Mouse (Mus musculus): ENCODE measurements at regions not wholly inside any gene's neighbourhood (a gene's known extent, or its start where the extent isn't known, plus 50 kb on each side); places are given as distances from the start of the nearest gene placed in this dataset.

DNA sequence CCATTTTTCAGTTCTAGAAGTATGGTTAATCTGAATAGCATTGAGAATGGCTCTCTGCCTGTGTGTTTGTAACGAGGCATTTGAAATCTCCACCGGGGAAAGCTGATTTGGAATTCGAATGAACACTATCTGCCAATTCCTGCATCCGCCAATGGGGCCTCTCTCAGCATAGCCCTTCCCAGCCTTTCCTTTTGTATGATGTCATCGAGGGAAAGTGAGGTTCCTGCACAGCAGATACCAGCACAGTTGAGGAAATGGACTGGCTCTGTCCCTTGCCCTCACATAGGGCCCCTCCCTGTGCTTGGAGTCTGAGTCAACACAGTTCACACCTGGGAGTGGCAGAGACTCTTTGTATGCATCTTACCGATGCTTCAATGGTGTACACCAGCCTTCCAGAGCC lies 253.0 kb downstream of the Bcor start:
- no peak for DNase-seq (ENCODE audit: low spot score in 2 of 2)

DNA sequence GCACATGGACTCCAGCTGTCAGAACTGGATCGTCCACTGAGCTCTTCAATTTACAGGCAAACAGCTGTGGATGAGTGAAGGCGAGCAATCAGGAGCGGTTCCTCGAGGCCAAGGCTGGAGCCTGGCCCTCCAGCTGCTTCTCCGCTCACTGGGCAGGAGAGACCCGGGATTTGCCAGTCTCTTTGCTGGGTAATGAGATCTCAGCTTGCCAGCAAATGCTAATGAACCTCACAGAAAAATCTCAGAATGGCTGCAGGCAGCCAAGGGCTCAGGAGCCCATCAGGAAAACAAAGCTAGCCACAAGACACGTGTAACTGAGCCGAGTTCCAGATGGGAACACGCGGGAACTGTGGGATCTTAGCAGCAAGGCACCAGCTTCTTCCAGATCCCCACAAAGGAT lies 244.2 kb downstream of the Bcor start:
- no peak for DNase-seq (ENCODE audit: low spot score in 2 of 2)

GRCm38 (mm10) chrX:11920231-11920630 lies 239.9 kb downstream of the Bcor start:
- no peak for DNase-seq (ENCODE audit: low spot score in 2 of 2)

DNA sequence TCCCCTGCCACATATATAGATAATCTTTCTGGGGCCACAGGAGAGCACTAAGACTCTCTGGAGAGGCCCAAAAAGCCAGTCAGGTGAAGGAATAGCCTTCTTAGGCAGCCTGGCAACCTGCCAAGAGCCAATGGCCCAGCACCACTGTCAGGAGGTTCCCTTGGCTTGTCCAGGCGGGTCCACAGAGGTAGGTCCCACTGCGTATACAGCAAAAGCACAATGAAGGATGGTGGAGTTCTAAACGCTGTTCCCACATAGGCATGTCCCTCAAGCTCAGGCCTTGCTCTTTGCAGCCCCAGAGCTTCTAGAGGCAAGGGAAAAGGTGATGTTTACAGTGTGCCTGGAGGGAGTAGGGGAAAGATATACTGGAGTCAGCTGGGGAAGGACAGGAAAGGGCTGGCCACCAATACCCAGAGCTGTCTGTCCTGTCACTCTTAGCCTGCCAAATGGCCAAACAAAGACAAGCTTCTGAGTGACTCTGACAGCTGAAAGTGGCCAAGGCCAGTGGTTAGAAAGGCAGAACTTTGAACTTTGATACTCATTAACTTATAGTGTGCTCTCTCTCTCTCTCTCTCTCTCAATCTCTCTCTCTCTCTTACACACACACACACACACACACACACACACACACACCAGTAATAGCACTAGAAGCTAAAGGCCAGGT lies 235.4 kb downstream of the Bcor start:
- DNase-seq (ENCODE audit: low spot score in 2 of 2): no peak

- DNase-seq (ENCODE audit: low spot score in 2 of 2): no peak
These were observed 233.2 kb downstream of the Bcor start for GRCm38 (mm10) chrX:11926868-11927535.

DNA sequence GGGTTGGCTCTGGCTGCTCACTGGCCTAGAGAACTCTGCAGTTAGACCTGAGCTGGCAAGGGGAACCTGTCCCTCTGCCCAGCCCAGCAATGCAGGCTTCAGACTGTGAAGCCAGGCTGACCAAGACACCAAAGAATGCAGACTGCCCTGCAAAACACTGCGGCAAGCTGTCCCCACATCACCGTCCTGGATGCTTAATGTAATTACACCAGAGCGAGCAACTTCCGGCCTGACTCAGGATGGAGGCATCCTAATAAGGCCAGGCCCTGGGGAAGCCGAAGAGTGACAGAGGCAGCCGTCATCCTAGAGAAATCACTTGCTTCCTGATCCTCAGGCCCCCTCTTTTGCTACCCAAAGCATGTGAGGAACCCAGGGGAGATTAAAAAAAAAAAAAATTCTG lies 230.7 kb downstream of the Bcor start:
- no peak for DNase-seq (ENCODE audit: low spot score in 2 of 2)

- no peak for DNase-seq (ENCODE audit: low spot score in 2 of 2)
These were observed 228.7 kb downstream of the Bcor start for GRCm38 (mm10) chrX:11931432-11931831.

DNA sequence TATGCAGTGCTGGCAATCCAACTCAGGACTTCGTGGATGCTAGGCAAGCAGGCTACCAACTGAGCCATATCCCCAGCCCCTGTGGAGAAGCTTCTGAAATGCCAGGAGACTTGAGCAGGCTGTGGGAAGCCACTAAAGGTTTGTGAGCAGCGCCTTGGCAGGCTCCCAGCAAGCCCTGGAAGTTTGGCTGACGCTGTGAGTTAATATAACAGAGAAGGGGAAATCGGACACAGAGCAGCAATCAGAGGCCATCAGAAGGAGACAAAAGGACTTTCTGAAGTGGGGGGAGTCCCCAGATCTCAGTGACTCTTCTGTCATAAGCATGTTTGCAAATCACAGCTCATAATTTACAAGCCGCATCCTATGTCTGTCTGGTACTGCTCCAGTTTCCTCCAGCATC lies 224.8 kb downstream of the Bcor start:
- no peak for DNase-seq (ENCODE audit: low spot score in 2 of 2)

GRCm38 (mm10) chrX:11940246-11940645 lies 219.9 kb downstream of the Bcor start:
- DNase-seq (ENCODE audit: low spot score in 2 of 2): no peak

- peak in 1 of 2 experiments; percentile 19 for DNase-seq (ENCODE audit: low spot score in 2 of 2)
These were observed 216.8 kb downstream of the Bcor start for GRCm38 (mm10) chrX:11943367-11943766.

DNA sequence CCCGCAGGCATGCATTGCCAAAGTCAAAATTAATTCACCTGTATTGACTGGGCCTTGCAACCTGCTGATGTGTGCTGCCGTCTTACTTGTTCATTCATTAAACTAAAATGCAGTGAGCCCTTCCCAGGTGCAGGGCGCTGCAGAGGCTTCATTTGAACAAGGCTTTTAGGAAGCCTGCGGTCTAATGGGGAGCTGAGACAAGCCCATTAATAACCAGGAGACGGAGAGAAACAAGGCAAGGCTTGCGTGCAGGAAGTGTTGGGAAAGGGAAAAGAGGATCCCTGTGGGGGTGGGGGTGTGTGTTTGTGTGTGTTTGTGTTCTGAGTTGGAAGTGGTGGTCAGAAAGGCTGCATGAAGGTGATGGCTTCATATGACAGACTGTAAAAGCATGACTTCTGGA lies 215.6 kb downstream of the Bcor start:
- DNase-seq (ENCODE audit: low spot score in 2 of 2): no peak

DNA sequence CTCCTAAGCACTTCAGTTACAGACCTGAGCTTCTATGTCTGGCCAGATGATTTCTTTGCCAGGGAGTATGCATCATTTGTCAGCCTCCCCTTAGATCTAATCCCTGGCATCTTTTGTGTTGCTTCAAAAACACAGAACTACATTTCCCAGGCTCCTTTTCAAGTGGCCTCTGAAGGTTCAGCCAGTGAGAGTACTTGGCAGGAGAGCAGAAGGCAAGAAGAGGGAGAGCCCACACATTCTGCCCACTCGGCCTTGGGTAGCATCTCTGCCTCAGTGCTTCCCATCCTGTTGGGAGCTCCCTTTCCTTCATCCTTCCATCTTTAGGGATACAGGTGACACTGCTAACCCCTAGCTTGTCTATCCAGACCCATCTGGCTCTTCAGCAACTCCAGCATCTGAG lies 214.9 kb downstream of the Bcor start:
- no peak for DNase-seq (ENCODE audit: low spot score in 2 of 2)

DNA sequence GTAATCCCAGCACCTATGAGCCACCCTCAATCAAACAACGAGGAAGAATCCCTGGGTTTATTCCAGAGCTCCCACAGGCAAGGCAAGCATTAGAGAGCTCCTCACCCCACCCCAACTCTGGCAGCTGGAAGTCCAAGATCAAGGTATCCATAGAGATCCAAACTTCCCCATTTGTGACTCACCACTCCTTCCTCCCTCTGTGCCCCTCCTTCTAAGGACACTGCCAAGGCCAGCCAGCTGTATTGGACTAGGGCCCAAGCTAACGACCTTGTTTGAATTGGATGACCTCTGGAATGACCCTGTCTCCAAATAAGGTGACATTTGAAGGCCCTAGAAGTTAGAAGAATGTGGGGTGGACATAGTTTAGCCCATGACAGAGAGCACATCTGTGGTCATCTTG lies 208.0 kb downstream of the Bcor start:
- DNase-seq (ENCODE audit: low spot score in 2 of 2): no peak

DNA sequence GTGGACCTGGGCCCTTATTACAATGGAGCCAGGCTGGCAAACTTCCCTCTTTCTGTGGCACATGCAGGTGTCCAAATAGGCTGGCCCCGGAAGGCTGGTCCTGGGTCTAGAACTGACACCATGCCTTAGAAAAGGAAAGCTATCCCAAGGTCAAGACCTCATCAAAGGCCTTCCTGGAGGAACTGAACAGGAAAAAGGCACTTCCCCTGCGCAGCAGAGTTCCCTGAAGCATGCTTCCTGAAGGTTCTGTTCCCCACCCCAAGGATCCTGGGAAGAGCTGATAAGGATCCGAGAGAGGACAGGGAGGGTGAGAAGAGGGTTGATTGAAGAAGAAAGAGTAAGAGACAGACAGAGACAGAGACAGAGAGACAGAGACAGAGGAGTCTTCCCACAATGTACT lies 204.0 kb downstream of the Bcor start:
- no peak for DNase-seq (ENCODE audit: low spot score in 2 of 2)

DNA sequence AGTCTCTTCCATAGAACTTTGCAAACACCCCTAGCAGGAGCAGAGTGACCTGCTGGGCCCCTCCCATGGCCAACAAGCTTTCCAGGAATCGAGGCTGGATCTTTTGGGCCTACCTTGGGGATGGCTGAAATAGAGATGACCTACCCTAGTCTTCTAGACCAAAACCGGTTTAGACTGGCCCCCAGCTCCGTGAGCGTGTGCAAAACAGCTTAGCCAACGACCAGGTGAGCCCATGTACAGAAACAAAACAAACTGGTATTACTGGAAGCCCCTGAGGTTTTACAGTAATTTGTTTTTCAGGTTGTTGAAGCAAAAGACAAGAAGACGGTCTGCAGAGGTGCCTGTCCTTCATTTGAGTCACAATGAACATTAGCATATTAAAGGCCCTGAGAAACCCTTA lies 203.1 kb downstream of the Bcor start:
- DNase-seq (ENCODE audit: low spot score in 2 of 2): no peak

DNA sequence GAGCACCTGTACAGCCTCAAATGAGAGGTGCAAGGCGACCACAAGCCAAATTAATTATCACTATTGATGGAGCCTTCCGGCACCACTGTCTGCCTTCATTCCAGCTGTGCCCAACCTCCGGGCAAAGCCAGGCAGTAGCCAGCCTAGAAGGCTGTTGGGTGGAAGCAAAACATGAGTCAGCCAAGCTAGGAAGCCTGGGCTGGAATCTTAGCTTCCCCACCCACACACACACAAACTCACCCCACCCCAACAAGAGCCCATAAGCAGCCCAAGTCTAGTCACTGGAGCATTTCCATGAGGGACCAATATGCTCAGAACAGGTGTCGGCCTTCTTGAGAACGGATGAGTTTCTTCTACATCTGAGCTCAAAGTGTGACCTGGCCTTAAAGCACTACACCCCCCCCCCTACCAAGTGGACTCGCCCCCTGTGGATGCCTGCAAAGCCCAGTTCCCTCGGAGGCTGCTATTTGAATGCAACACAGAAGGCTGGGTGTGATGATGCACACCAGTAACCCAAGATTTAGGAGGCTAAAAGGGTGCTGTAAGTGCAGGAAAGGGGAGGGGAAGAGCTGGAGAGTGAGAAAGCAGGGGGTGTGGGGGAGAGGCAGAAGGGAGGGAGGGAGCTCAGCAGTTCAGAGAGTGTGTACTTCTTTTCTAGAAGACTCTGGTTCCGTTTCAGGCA lies 200.1 kb downstream of the Bcor start:
- no peak for DNase-seq (ENCODE audit: low spot score in 2 of 2)

DNA sequence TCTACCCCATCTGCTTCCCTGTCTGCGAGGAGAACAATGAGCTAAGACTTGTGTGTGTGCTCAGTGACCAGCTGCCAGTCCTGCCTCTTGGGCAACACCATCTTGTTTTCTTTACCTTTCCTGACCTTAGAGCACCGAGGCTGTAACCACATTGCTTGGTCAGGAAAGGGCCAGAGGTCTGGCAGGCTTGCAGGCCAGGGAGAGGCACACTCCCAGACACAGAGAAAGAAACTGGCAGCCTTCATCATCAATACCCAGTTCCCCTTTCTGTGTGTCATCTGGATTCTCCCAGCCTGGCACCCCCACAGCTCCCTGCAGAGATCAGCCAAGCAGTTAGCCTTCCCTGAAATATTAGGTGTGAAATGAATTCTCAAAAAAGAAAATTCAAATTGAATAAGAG lies 198.8 kb downstream of the Bcor start:
- DNase-seq (ENCODE audit: low spot score in 2 of 2): no peak

DNA sequence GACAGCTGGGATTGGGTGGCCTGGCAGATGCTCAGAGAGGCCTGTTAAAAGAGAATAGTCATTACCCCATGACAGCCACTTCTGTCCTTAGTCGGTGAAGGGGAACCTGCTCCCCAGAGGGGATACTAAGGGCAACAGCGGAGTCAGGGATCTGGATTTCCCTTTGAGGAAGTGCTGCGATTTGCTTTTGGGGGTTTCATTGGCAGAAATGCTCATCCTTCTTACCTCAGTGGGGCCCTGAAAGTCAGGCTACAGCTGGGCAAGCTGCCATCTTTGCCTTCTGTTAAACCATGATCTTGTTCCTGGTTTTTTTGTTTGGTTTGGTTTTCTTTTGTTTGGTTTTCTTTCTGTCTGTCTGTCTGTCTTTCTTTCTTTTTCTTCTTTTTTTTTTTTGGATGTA lies 195.7 kb downstream of the Bcor start:
- no peak for DNase-seq (ENCODE audit: low spot score in 2 of 2)

DNA sequence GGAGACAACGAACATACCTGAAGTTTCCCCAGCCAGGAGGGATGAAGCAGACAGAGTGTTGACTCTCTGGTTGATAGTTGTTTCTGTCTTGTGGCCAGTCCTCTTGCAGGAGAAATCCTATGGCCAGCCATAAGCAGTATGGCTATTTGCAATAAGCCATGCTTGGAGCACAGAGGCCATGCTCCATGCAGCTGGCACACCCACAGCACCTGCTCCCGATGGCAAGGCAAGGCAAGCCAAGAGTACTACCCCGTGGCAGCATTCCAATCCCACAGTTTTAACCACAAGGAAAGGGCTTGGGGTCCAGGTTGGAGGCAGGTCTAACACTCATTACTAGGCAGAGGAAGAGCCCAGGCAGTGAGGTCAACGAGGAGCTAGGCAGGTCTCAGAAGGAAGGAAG lies 181.5 kb downstream of the Bcor start:
- no peak for DNase-seq (ENCODE audit: low spot score in 2 of 2)

DNA sequence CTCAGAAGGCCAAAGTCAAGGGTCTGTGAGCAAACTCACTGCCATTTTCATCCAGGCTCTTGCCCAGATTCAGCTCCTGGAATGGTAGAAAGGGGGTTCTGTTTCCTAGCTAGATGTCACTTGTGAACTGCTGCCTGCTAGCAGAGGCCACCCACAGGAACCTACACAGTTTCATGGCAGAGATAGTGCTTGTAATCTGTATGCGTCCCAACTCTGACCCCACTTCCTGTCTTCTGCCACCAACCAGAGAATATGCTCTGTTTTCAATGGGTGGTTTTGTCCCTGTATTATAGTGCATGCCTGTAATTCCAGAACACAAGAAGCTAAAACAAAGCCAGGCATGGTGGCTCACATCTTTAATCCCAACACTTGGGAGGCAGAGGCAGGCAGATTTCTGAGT lies 176.9 kb downstream of the Bcor start:
- DNase-seq (ENCODE audit: low spot score in 2 of 2): no peak

All from urinary bladder, postnatal 4 days (tissue).